Mouse (Mus musculus) E14TG2a.4 (cell line): ENCODE data around the gene Vsig8.

Source experiments
- H3K27me3 ChIP-seq: 2 replicates; pipeline ENCODE4 v1.6.1; 2014; ENCODE audit warnings: low read length, control low read depth; ENCODE audit not compliant: insufficient read depth
- H3K36me3 ChIP-seq: 2 replicates; pipeline ENCODE4 v1.6.1; 2014; ENCODE audit warnings: low read length, control low read depth; ENCODE audit not compliant: insufficient read depth
- H3K4me1 ChIP-seq: replicated peaks from 2 replicates; pipeline ENCODE4 v1.6.1; 2014; ENCODE audit warnings: low read depth, low read length, control low read depth
- H3K4me3 ChIP-seq: replicated peaks from 2 replicates; pipeline ENCODE4 v1.5.1; 2014; ENCODE audit warnings: mild to moderate bottlenecking, low read length
- H3K9me3 ChIP-seq: 2 replicates; pipeline ENCODE4 v1.6.1; 2014; ENCODE audit warnings: low read length, control low read depth
- CTCF ChIP-seq: conservative IDR thresholded peaks from 2 replicates; pipeline ENCODE4 v1.5.1; 2014; ENCODE audit warnings: low read length
- NANOG ChIP-seq: IDR thresholded peaks from 2 replicates; pipeline ENCODE4 v1.6.1; 2014; ENCODE audit warnings: borderline replicate concordance, low read length, mixed read lengths
- POU5F1 ChIP-seq: IDR thresholded peaks from 2 replicates; pipeline ENCODE4 v1.6.1; 2014; ENCODE audit warnings: low read length, borderline replicate concordance

Gene Vsig8

GRCm38 (mm10) chr1:172525027-172525764 lies 30.5 kb upstream of the Vsig8 start:
- H3K4me1 ChIP-seq, result peaks cover 63% of the 10 kb centered on the region
- TF ChIP-seq CTCF (0 out of 2 replicates have a peak, but pooled peaks have one; percentile 6), POU5F1 (no peak), NANOG (peak; percentile 51; the same call in 1 of the 2 replicates)
- peak overlapping the region; percentile 13; the same call in 1 of the 2 replicates for H3K4me3 ChIP-seq
- no peaks in the 10 kb centered on the region for H3K9me3 ChIP-seq
- H3K36me3 ChIP-seq, result no peaks in the 10 kb centered on the region
- H3K27me3 ChIP-seq, result peaks cover 21% of the 10 kb centered on the region

DNA sequence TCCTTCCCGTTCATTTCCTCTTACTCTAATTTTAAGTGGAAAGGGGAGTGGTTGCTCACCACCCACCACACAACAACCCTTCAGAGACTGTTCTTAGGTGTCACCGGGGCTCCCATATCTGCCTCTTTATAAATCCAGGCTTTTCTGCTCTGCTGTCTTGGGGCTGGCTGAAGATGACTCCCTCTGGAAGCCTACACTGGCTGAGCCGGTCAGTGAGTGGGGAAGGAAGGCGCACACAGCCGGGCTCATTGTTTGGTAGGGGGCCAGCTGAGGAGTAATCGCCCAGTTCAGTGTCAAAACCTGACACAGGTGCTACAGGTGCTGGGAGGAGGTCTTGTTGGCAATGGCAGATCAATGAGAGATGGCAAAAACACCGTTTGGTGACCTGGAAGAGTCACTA lies 29.8 kb upstream of the Vsig8 start:
- Histone ChIP-seq H3K27me3 (peaks cover 26% of the 10 kb centered on the region), H3K4me3 (peak overlapping the region; percentile 56), H3K9me3 (no peaks in the 10 kb centered on the region), H3K36me3 (no peaks in the 10 kb centered on the region), H3K4me1 (peaks cover 62% of the 10 kb centered on the region)
- no peak for TF ChIP-seq POU5F1
- no peak for TF ChIP-seq CTCF
- TF ChIP-seq NANOG, result no peak

GRCm38 (mm10) chr1:172526380-172527081 lies 29.2 kb upstream of the Vsig8 start:
- Histone ChIP-seq H3K4me3 (peak overlapping the region; percentile 56), H3K36me3 (no peaks in the 10 kb centered on the region), H3K9me3 (no peaks in the 10 kb centered on the region), H3K4me1 (peaks cover 61% of the 10 kb centered on the region), H3K27me3 (peaks cover 32% of the 10 kb centered on the region)
- no peak for TF ChIP-seq NANOG
- no peak for TF ChIP-seq POU5F1
- TF ChIP-seq CTCF, result no peak

GRCm38 (mm10) chr1:172527431-172527830 lies 28.3 kb upstream of the Vsig8 start:
- TF ChIP-seq CTCF (no peak), NANOG (no peak), POU5F1 (no peak)
- H3K36me3 ChIP-seq, result no peaks in the 10 kb centered on the region
- peaks cover 62% of the 10 kb centered on the region for H3K4me1 ChIP-seq
- H3K9me3 ChIP-seq, result no peaks in the 10 kb centered on the region
- H3K4me3 ChIP-seq, result no peak overlapping the region
- peaks cover 41% of the 10 kb centered on the region for H3K27me3 ChIP-seq

- Histone ChIP-seq H3K9me3 (no peaks in the 10 kb centered on the region), H3K4me1 (peaks cover 69% of the 10 kb centered on the region), H3K36me3 (no peaks in the 10 kb centered on the region), H3K27me3 (peaks cover 52% of the 10 kb centered on the region), H3K4me3 (no peak overlapping the region)
- no peak for TF ChIP-seq POU5F1
- TF ChIP-seq NANOG, result no peak
- peak; percentile 88 for TF ChIP-seq CTCF
Measured at GRCm38 (mm10) chr1:172528701-172529100, 27.0 kb upstream of the Vsig8 start.

GRCm38 (mm10) chr1:172530544-172531220 lies 25.1 kb upstream of the Vsig8 start:
- Histone ChIP-seq H3K9me3 (no peaks in the 10 kb centered on the region), H3K4me1 (peaks cover 65% of the 10 kb centered on the region), H3K4me3 (no peak overlapping the region), H3K27me3 (peaks cover 72% of the 10 kb centered on the region), H3K36me3 (no peaks in the 10 kb centered on the region)
- no peak for TF ChIP-seq NANOG
- no peak for TF ChIP-seq POU5F1
- no peak for TF ChIP-seq CTCF

- no peaks in the 10 kb centered on the region for H3K9me3 ChIP-seq
- peak overlapping the region; percentile 60 for H3K4me3 ChIP-seq
- H3K36me3 ChIP-seq, result no peaks in the 10 kb centered on the region
- TF ChIP-seq NANOG (no peak), POU5F1 (no peak), CTCF (no peak)
- peaks cover 67% of the 10 kb centered on the region for H3K27me3 ChIP-seq
- peaks cover 46% of the 10 kb centered on the region for H3K4me1 ChIP-seq
Measured at GRCm38 (mm10) chr1:172532551-172532950, 23.2 kb upstream of the Vsig8 start.

GRCm38 (mm10) chr1:172535116-172535515 lies 20.6 kb upstream of the Vsig8 start:
- TF ChIP-seq CTCF, result no peak
- no peak for TF ChIP-seq POU5F1
- no peak for TF ChIP-seq NANOG
- peaks cover 81% of the 10 kb centered on the region for H3K27me3 ChIP-seq
- H3K4me1 ChIP-seq, result peaks cover 33% of the 10 kb centered on the region
- H3K9me3 ChIP-seq, result no peaks in the 10 kb centered on the region
- H3K4me3 ChIP-seq, result no peak overlapping the region
- no peaks in the 10 kb centered on the region for H3K36me3 ChIP-seq
